Mouse (Mus musculus) testis, adult 2 months (tissue): ENCODE measurements at regions not wholly inside any gene's neighbourhood (a gene's known extent, or its start where the extent isn't known, plus 50 kb on each side); places are given as distances from the start of the nearest gene placed in this dataset.

Source experiments
- H3K27ac ChIP-seq: fragments of 200-500 bp; 2 replicates; pipeline ENCODE4 v1.5.1; 2012; ENCODE audit warnings: low read depth, low read length; ENCODE audit not compliant: control insufficient read depth, insufficient read depth
- H3K27me3 ChIP-seq: fragments of 200-500 bp; 2 replicates; pipeline ENCODE4 v1.6.1; 2012; ENCODE audit warnings: mild to moderate bottlenecking, low read length, moderate library complexity; ENCODE audit not compliant: control insufficient read depth, insufficient read depth
- H3K36me3 ChIP-seq: fragments of 200-500 bp; 2 replicates; pipeline ENCODE4 v1.6.1; 2012; ENCODE audit warnings: mild to moderate bottlenecking, low read length; ENCODE audit not compliant: control insufficient read depth, insufficient read depth
- H3K4me1 ChIP-seq: fragments of 200-500 bp; 2 replicates; pipeline ENCODE4 v1.6.1; 2012; ENCODE audit warnings: low read length; ENCODE audit not compliant: control insufficient read depth, insufficient read depth
- H3K4me3 ChIP-seq: fragments of 200-500 bp; 2 replicates; pipeline ENCODE4 v1.5.1; 2012; ENCODE audit warnings: low read depth, mild to moderate bottlenecking, low read length, moderate library complexity, mixed read lengths; ENCODE audit not compliant: control insufficient read depth
- CTCF ChIP-seq: fragments of 200-500 bp; IDR thresholded peaks from 2 replicates; pipeline ENCODE4 v1.5.1; 2012; ENCODE audit warnings: low read depth, mild to moderate bottlenecking, inconsistent platforms, low read length, moderate library complexity; ENCODE audit not compliant: control insufficient read depth, insufficient read depth, insufficient replicate concordance
- POLR2A ChIP-seq: fragments of 200-500 bp; IDR thresholded peaks from 2 replicates; pipeline ENCODE4 v1.6.1; 2012; ENCODE audit warnings: low read depth, mild to moderate bottlenecking, inconsistent platforms, low read length, moderate library complexity; ENCODE audit not compliant: control insufficient read depth

GRCm38 (mm10) chr12:54293248-54293647, 89.6 kb upstream of the Egln3 start:
- no peak overlapping the region for H3K4me3 ChIP-seq
- no peak overlapping the region for H3K27ac ChIP-seq
- no peaks in the 10 kb centered on the region for H3K27me3 ChIP-seq
- H3K4me1 ChIP-seq = no peaks in the 10 kb centered on the region
- H3K36me3 ChIP-seq = no peaks in the 10 kb centered on the region
- TF ChIP-seq CTCF (no peak), POLR2A (no peak)

DNA sequence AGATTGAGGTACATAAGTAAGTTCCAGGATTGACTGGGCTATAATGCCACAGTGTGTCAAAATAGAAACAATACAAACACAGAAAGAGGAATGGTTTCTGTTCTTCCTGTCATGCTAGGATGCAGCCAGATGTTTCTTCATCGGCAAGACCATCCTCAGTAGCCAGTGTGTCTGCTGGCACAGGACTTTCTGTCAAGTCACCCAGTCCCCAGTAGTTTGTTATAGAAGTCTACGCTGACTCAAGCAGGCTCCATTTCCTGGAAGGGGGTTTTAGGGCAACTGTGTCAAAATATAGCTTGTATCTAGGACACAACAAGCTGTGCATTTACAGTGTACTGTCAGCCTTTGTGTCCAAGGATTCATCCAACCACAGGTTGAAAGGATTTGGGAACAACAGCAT, 86.7 kb upstream of the Egln3 start:
- no peak for TF ChIP-seq POLR2A
- no peak for TF ChIP-seq CTCF
- Histone ChIP-seq H3K4me1 (no peaks in the 10 kb centered on the region), H3K27me3 (no peaks in the 10 kb centered on the region), H3K36me3 (no peaks in the 10 kb centered on the region), H3K4me3 (no peak overlapping the region), H3K27ac (no peak overlapping the region)

DNA sequence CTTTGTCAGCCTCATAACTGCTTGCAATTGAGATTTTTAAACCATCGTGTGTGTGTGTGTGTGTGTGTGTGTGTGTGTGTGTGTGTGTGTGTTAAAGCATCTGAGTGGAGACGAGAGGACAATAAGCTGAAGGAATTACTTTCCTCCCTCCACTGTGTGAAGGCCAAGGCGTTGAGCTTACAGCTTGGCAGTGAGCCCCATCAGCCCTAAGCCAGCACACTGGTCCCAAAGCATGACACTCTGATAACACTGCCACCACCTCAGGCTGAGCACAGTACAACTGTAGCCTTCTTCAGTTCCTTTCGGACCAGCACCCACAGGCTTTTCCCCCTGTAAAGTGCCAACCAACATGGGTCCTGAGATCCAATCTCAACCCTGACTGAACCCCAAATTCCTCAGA, 85.1 kb upstream of the Egln3 start:
- Histone ChIP-seq H3K4me1 (no peaks in the 10 kb centered on the region), H3K27me3 (no peaks in the 10 kb centered on the region), H3K4me3 (no peak overlapping the region), H3K36me3 (no peaks in the 10 kb centered on the region), H3K27ac (no peak overlapping the region)
- TF ChIP-seq POLR2A = no peak
- TF ChIP-seq CTCF = no peak

DNA sequence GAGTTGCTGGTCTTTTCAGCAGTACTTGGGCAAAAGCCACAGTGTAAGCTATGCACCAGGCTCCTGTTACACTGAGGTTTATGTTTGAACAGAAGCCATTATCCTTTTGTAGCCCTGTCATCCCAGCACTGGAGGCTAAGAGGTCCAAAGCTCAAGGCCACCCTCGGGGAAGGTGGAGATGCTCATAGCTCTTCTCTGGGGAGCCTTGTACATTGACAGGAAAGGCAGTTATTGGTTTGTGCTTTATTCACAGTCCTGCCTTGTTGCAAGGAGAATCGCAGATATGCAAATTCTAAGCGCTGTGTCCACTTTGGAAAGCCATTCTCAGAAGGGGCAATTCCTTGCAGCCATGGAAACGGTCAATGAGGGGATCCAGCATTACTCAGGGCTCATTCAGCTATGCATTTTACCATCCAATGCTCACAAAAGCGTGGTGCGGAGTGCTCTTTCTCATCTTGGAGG, 84.4 kb upstream of the Egln3 start:
- no peaks in the 10 kb centered on the region for H3K27me3 ChIP-seq
- H3K36me3 ChIP-seq = no peaks in the 10 kb centered on the region
- H3K4me3 ChIP-seq = no peak overlapping the region
- TF ChIP-seq CTCF (no peak), POLR2A (no peak)
- H3K4me1 ChIP-seq = no peaks in the 10 kb centered on the region
- H3K27ac ChIP-seq = no peak overlapping the region

- no peaks in the 10 kb centered on the region for H3K36me3 ChIP-seq
- no peak overlapping the region for H3K4me3 ChIP-seq
- no peaks in the 10 kb centered on the region for H3K4me1 ChIP-seq
- no peaks in the 10 kb centered on the region for H3K27me3 ChIP-seq
- TF ChIP-seq CTCF (no peak), POLR2A (no peak)
- H3K27ac ChIP-seq = no peak overlapping the region
These were observed 83.5 kb upstream of the Egln3 start for GRCm38 (mm10) chr12:54286911-54287819.

GRCm38 (mm10) chr12:54283646-54284045, 80.0 kb upstream of the Egln3 start:
- Histone ChIP-seq H3K4me1 (no peaks in the 10 kb centered on the region), H3K36me3 (no peaks in the 10 kb centered on the region), H3K27me3 (no peaks in the 10 kb centered on the region), H3K27ac (no peak overlapping the region), H3K4me3 (no peak overlapping the region)
- TF ChIP-seq POLR2A = no peak
- no peak for TF ChIP-seq CTCF

DNA sequence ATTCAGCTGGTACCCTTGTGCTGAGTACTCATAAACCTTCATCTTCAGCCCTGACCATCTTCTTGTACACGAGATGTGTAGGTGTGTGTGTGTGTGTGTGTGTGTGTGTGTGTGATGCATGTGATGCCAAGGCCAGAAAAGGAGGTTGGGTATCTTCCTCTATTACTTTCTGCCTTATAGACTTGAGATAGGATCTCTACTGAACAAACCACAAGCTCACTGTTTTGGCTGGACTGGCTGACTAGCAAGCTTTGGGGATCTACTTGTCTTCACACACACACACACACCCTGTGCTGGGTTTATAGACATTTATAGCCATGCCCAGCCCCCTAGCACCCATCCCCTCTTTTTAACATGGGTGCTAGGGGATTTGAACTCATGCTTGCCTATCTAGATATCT, 79.4 kb upstream of the Egln3 start:
- Histone ChIP-seq H3K27ac (no peak overlapping the region), H3K4me1 (no peaks in the 10 kb centered on the region), H3K36me3 (no peaks in the 10 kb centered on the region), H3K27me3 (no peaks in the 10 kb centered on the region), H3K4me3 (no peak overlapping the region)
- TF ChIP-seq CTCF (no peak), POLR2A (no peak)

GRCm38 (mm10) chr12:54282281-54282921, 78.7 kb upstream of the Egln3 start:
- Histone ChIP-seq H3K27ac (no peak overlapping the region), H3K27me3 (no peaks in the 10 kb centered on the region), H3K36me3 (no peaks in the 10 kb centered on the region), H3K4me1 (no peaks in the 10 kb centered on the region), H3K4me3 (no peak overlapping the region)
- TF ChIP-seq POLR2A (no peak), CTCF (no peak)
